Mouse (Mus musculus) forebrain, embryonic 15.5 days (tissue): ENCODE results near the gene Taar2. TPM values are rescaled to one million over a fixed set of nuclear protein-coding genes. Genes with fewer than 3 reads are reported as not detected.

Source experiments
- polyA plus RNA-seq: library from polyadenylated mRNA; unstranded; fragments of >200 nt; fragmentation: Nextera tagmentation; extraction: Ambion mirVana; gene quantifications from 2 replicates; pipeline ENCODE4 v1.2.1, GENCODE M21; 2015

Taar2 gene
- polyA plus RNA-seq, 1 experiment from 2014 or later, result not detected

Other genes starting within 250 kb of the Taar2 start
- 113 and 122 TPM in 2 replicates for gene Rps12, start 151.3 kb upstream of the Taar2 start, polyA plus RNA-seq
- gene Slc18b1, start 141.6 kb upstream of the Taar2 start, polyA plus RNA-seq, result 15.8 and 16.5 TPM in 2 replicates
- gene Vnn3, start 87.1 kb upstream of the Taar2 start, polyA plus RNA-seq, result 0.10 TPM in 1 of 2 replicates, not detected in the other
- gene Vnn1, start 43.9 kb upstream of the Taar2 start, polyA plus RNA-seq, result 0.13 and 0.19 TPM in 2 replicates
- gene Taar1, start 18.2 kb upstream of the Taar2 start, polyA plus RNA-seq, result not detected in 2 replicates
- not detected in 2 replicates for gene Taar3, start 11.0 kb downstream of the Taar2 start, polyA plus RNA-seq
- gene Taar4, start 21.9 kb downstream of the Taar2 start, polyA plus RNA-seq, result not detected in 2 replicates
- gene Taar5, start 32.1 kb downstream of the Taar2 start, polyA plus RNA-seq, result not detected in 2 replicates
- not detected in 2 replicates for gene Taar6, start 47.1 kb downstream of the Taar2 start, polyA plus RNA-seq
- not detected in 2 replicates for gene Taar7a, start 54.9 kb downstream of the Taar2 start, polyA plus RNA-seq
- gene Taar7b, start 61.4 kb downstream of the Taar2 start, polyA plus RNA-seq, result not detected in 2 replicates
- gene Taar7d, start 88.7 kb downstream of the Taar2 start, polyA plus RNA-seq, result not detected in 2 replicates
- gene Taar7e, start 99.0 kb downstream of the Taar2 start, polyA plus RNA-seq, result not detected in 2 replicates
- not detected in 2 replicates for gene Taar7f, start 110.9 kb downstream of the Taar2 start, polyA plus RNA-seq
- gene Taar8a, start 137.9 kb downstream of the Taar2 start, polyA plus RNA-seq, result not detected in 2 replicates
- gene Taar8b, start 153.7 kb downstream of the Taar2 start, polyA plus RNA-seq, result not detected in 2 replicates
- gene Taar8c, start 163.3 kb downstream of the Taar2 start, polyA plus RNA-seq, result not detected in 2 replicates
- gene Taar9, start 171.0 kb downstream of the Taar2 start, polyA plus RNA-seq, result not detected in 2 replicates
- gene Stx7, start 210.7 kb downstream of the Taar2 start, polyA plus RNA-seq, result 252 and 275 TPM in 2 replicates